Mouse (Mus musculus) stomach, postnatal 0 days (tissue): ENCODE results near the gene Deup1. TPM values are rescaled to one million over a fixed set of nuclear protein-coding genes. Genes with fewer than 3 reads are reported as not detected.

Source experiments
- ATAC-seq: fragments of 200-750 bp; cut with Nextera tagmentation; 2 replicates; pipeline ENCODE4 v1.8.0; 2017; ENCODE audit not compliant: low FRiP score, low TSS enrichment
- DNase-seq: peaks from one replicate; pipeline ENCODE4 v3.0.0-alpha.2; 2016; ENCODE audit warnings: low spot score
- H3K27ac ChIP-seq: fragments of 300-500 bp; sonication (generic); replicated peaks from 2 replicates; pipeline ENCODE4 v1.5.1; 2014; ENCODE audit warnings: mild to moderate bottlenecking, control low read depth
- H3K27me3 ChIP-seq: fragments of 300-500 bp; sonication (generic); 2 replicates; pipeline ENCODE4 v1.6.1; 2014; ENCODE audit warnings: low read length; ENCODE audit not compliant: control insufficient read depth, insufficient read depth
- H3K36me3 ChIP-seq: fragments of 300-500 bp; sonication (generic); 2 replicates; pipeline ENCODE4 v1.6.1; 2014; ENCODE audit warnings: low read length, mixed read lengths; ENCODE audit not compliant: control insufficient read depth, insufficient read depth
- H3K4me1 ChIP-seq: fragments of 300-500 bp; sonication (generic); replicated peaks from 2 replicates; pipeline ENCODE4 v1.6.1; 2014; ENCODE audit warnings: antibody characterized with exemption; ENCODE audit not compliant: control insufficient read depth, insufficient read depth
- H3K4me2 ChIP-seq: fragments of 300-500 bp; sonication (generic); replicated peaks from 2 replicates; pipeline ENCODE4 v1.6.1; 2014; ENCODE audit warnings: low read depth, mild to moderate bottlenecking, control low read depth, moderate library complexity
- H3K4me3 ChIP-seq: fragments of 300-500 bp; sonication (generic); 2 replicates; pipeline ENCODE4 v1.5.1; 2014; ENCODE audit warnings: low read depth, low read length, control low read depth
- H3K9ac ChIP-seq: fragments of 300-500 bp; sonication (generic); 2 replicates; pipeline ENCODE4 v1.6.1; 2014; ENCODE audit warnings: mild to moderate bottlenecking, low read length, control low read depth, mixed read lengths
- H3K9me3 ChIP-seq: fragments of 300-500 bp; sonication (generic); 2 replicates; pipeline ENCODE4 v1.6.1; 2016; ENCODE audit warnings: low read length; ENCODE audit not compliant: control insufficient read depth
- CTCF ChIP-seq: IDR thresholded peaks from 2 replicates; pipeline ENCODE4 v1.5.1; 2016; ENCODE audit warnings: antibody characterized with exemption, low read depth, mild to moderate bottlenecking, moderate library complexity
- EP300 ChIP-seq: optimal IDR thresholded peaks from 2 replicates; pipeline ENCODE3; 2016; ENCODE audit warnings: antibody characterized with exemption
- WGBS: fragments of 180-500 bp; shearing (Covaris S2); extraction: QIAGEN DNeasy Blood & Tissue Kit; methylation state at CpG from one replicate; pipeline ENCODE4 v1.1.7; 2014; 5-methylcytosine and 5-hydroxymethylcytosine counted together
- polyA plus RNA-seq: library from polyadenylated mRNA; unstranded; fragments of >200 nt; fragmentation: Nextera tagmentation; extraction: Ambion mirVana; gene quantifications from 2 replicates; pipeline ENCODE4 v1.2.1, GENCODE M21; 2015

Gene Deup1
- 0.05 and 0.11 TPM in 2 replicates for polyA plus RNA-seq

DNA sequence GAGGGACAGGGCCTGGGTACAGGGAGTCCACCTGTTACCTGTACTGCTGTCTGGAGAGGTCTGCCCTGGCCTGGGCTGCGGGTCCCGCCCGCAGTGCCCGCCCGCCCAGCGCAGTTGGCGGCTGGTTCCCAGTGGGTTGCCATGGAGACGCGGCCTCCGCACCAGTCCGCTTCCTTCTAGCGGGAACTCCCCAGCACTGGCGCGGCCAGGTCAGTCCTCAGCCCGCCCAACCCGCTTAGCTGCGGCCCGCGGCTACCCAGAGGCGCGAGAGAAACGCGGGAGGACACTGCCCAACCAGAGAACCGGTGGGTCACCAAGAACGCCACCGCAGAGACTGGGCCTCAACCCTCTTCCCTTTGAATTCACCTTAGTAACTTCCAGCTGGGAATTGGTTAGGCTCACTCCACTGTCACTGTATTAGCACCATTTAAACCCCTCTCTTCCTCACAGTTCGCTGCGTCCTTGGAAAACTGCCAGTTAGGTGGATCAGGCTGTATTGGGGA, at the start of gene Deup1:
Gene Deup1, minus strand, starts transcription at position 149 of the 503 bp plus-strand sequence.
- no peak within 1 kb of the TSS for H3K27ac ChIP-seq
- no peaks in the 10 kb centered on the region for H3K27me3 ChIP-seq
- peak within 1 kb of the TSS; percentile 49 for H3K4me2 ChIP-seq
- no peaks in the 10 kb centered on the region for H3K36me3 ChIP-seq
- 0 out of 2 replicates have a peak within 1 kb of the TSS, but pooled peaks have one; percentile 13 for H3K4me3 ChIP-seq
- DNase-seq (peak; percentile 52), ATAC-seq (peak; percentile 60; the same call in 1 of the 2 replicates)
- under 1% methylated on average over 23 of the region's 28 CpGs for WGBS
- TF ChIP-seq CTCF: no peak
- peak within 1 kb of the TSS; percentile 13; the same call in 1 of the 2 replicates for H3K9ac ChIP-seq
- H3K9me3 ChIP-seq: no peaks in the 10 kb centered on the region
- H3K4me1 ChIP-seq: no peaks in the 10 kb centered on the region

- Histone ChIP-seq H3K36me3 (no peaks in the 10 kb centered on the region), H3K9ac (no peak overlapping the region), H3K4me1 (no peaks in the 10 kb centered on the region), H3K4me2 (no peak overlapping the region), H3K4me3 (no peak overlapping the region), H3K27ac (no peak overlapping the region), H3K27me3 (no peaks in the 10 kb centered on the region), H3K9me3 (no peaks in the 10 kb centered on the region)
- TF ChIP-seq CTCF (no peak), EP300 (no peak)
- WGBS: 38% methylated on average over 1 of the region's 1 CpGs
- no peak for ATAC-seq
- no peak for DNase-seq
Measured at GRCm38 (mm10) chr9:15672251-15672650, 44.5 kb upstream of the Deup1 start.

- ATAC-seq: peak; percentile 79
- no peak overlapping the region for H3K27ac ChIP-seq
Measured at GRCm38 (mm10) chr9:15670002-15670527, 42.3 kb upstream of the Deup1 start.

DNA sequence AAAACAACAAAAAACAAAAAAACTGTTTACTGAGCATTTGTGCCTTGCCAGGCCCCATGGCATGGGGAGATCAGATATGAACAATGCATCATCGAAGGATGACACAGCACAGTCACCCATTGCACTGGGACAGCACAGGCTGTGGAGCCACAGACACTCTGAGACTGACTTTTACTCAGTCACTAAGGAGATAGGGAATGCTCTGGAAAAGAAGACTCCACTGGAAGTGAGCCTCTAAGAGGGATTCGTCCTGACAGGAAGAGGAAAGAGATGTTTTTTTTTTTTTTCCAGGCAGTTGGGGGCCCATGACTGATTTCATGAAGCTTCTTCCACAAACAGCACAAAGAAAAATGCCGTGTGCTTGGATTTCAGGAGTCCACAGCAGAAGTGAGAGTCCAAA, 41.7 kb upstream of the Deup1 start:
- Histone ChIP-seq H3K4me3 (no peak overlapping the region), H3K9me3 (no peaks in the 10 kb centered on the region), H3K4me2 (no peak overlapping the region), H3K27ac (no peak overlapping the region), H3K9ac (no peak overlapping the region), H3K27me3 (no peaks in the 10 kb centered on the region), H3K36me3 (no peaks in the 10 kb centered on the region), H3K4me1 (no peaks in the 10 kb centered on the region)
- ATAC-seq (no peak), DNase-seq (no peak)
- no peak for TF ChIP-seq CTCF
- no peak for TF ChIP-seq EP300
- WGBS: 34% methylated on average over 3 of the region's 3 CpGs

More at GRCm38 (mm10) chr9:15670002-15670527, 42.3 kb upstream of the Deup1 start:
- Histone ChIP-seq H3K4me2 (no peak overlapping the region), H3K9ac (no peak overlapping the region), H3K36me3 (no peaks in the 10 kb centered on the region), H3K9me3 (no peaks in the 10 kb centered on the region), H3K4me1 (no peaks in the 10 kb centered on the region), H3K27me3 (no peaks in the 10 kb centered on the region), H3K4me3 (no peak overlapping the region)
- WGBS: 13% methylated on average over 5 of the region's 5 CpGs
- no peak for DNase-seq
- no peak for TF ChIP-seq CTCF
- TF ChIP-seq EP300: no peak

DNA sequence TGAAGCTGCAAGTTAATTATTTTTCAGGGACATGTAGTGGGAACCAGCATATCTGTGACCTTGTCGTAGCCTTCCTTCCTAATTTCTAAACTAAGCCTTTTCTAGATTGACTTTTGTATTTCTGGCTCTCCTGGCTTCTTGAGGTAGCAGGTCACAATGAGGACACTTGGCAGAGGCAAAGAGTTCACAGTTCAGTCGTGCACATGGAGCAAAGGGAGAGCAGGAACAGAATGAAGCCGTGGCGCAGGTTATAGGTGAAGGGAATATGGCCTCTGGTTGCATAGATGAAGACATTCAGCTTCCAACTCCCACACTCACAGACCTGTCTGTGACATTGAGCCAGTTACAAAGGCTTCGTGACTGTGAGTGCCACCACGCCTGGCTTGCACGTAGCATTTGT, 36.9 kb upstream of the Deup1 start:
- H3K27me3 ChIP-seq: no peaks in the 10 kb centered on the region
- DNase-seq (no peak), ATAC-seq (no peak)
- H3K36me3 ChIP-seq: no peaks in the 10 kb centered on the region
- H3K9me3 ChIP-seq: no peaks in the 10 kb centered on the region
- no peaks in the 10 kb centered on the region for H3K4me1 ChIP-seq
- H3K27ac ChIP-seq: no peak overlapping the region
- no peak overlapping the region for H3K9ac ChIP-seq
- TF ChIP-seq EP300: no peak
- TF ChIP-seq CTCF: no peak
- H3K4me3 ChIP-seq: no peak overlapping the region
- WGBS: 66% methylated on average over 7 of the region's 7 CpGs
- no peak overlapping the region for H3K4me2 ChIP-seq

- Histone ChIP-seq H3K9me3 (no peaks in the 10 kb centered on the region; the same call in 1 of the 2 replicates), H3K36me3 (no peaks in the 10 kb centered on the region), H3K4me3 (no peak overlapping the region), H3K9ac (no peak overlapping the region), H3K4me2 (no peak overlapping the region), H3K27me3 (no peaks in the 10 kb centered on the region), H3K27ac (no peak overlapping the region), H3K4me1 (no peaks in the 10 kb centered on the region)
- WGBS: 58% methylated on average over 6 of the region's 6 CpGs
- DNase-seq: no peak
- no peak for TF ChIP-seq CTCF
- TF ChIP-seq EP300: no peak
- ATAC-seq: no peak
Measured at GRCm38 (mm10) chr9:15659069-15659468, 31.3 kb upstream of the Deup1 start.
